Mouse (Mus musculus): ENCODE data around the gene Apoa1. TPM values are rescaled to one million over a fixed set of nuclear protein-coding genes. Genes with fewer than 3 reads are reported as not detected.
A peak's percentile ranks its signal among the peaks of the same experiment; 100 is the strongest.

The Apoa1 gene
- polyA plus RNA-seq, 1 experiment from 2014 or later = 318 TPM

DNA sequence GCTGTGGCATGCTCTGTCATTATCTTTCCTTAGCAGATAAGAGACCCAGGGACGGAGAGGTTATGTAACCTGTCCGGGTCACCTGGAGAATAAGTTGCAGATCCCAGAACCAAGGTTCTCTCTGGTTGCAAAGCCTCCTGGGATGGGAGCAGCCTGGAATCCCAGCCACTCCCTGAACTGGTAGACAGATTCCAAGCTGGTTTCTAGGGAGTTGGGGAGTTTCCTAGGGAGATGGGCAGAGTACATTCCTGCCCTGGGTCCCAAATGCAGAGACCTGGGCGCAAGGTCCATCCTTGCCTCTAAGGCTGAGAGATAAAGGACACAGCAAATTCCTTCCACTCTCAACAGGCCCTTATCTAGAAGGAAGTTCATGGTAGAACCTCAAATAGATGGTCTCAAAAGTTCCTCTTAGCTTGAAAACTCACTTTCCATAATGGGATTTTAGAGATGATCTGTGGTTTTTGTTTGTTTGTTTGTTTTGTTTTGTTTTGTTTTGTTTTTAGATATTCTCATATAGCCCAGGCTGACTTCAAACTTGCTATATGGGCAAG is 1.2 kb upstream of the Apoa1 start:
- H3K27me3 ChIP-seq (ENCODE audit: control insufficient read depth, insufficient read depth, low read length) = no peaks in the 10 kb centered on the region
- no peaks in the 10 kb centered on the region for H3K36me3 ChIP-seq (ENCODE audit: control insufficient read depth, insufficient read depth, low read length)
- ATAC-seq (ENCODE audit: low FRiP score, low TSS enrichment) (no peak), DNase-seq (ENCODE audit: low spot score) (no peak)
- H3K4me1 ChIP-seq (replicated peaks; ENCODE audit: control insufficient read depth, insufficient read depth) = 0 out of 2 replicates have a peak, but pooled peaks cover 2% of the 10 kb centered on the region
- 79% methylated on average over 3 of the region's 3 CpGs for WGBS
- no peaks in the 10 kb centered on the region for H3K9me3 ChIP-seq (ENCODE audit: control insufficient read depth, low read length)
- H3K27ac ChIP-seq (replicated peaks) = no peak overlapping the region
- TF ChIP-seq EP300 (optimal IDR thresholded peaks at IDR 0.05) (no peak), CTCF (IDR thresholded peaks at IDR 0.05; ENCODE audit: low read depth) (no peak)
- no peak overlapping the region for H3K9ac ChIP-seq (ENCODE audit: low read length)
- H3K4me2 ChIP-seq (replicated peaks; ENCODE audit: low read depth) = no peak overlapping the region
- H3K4me3 ChIP-seq (ENCODE audit: low read depth, low read length) = no peak overlapping the region

DNA sequence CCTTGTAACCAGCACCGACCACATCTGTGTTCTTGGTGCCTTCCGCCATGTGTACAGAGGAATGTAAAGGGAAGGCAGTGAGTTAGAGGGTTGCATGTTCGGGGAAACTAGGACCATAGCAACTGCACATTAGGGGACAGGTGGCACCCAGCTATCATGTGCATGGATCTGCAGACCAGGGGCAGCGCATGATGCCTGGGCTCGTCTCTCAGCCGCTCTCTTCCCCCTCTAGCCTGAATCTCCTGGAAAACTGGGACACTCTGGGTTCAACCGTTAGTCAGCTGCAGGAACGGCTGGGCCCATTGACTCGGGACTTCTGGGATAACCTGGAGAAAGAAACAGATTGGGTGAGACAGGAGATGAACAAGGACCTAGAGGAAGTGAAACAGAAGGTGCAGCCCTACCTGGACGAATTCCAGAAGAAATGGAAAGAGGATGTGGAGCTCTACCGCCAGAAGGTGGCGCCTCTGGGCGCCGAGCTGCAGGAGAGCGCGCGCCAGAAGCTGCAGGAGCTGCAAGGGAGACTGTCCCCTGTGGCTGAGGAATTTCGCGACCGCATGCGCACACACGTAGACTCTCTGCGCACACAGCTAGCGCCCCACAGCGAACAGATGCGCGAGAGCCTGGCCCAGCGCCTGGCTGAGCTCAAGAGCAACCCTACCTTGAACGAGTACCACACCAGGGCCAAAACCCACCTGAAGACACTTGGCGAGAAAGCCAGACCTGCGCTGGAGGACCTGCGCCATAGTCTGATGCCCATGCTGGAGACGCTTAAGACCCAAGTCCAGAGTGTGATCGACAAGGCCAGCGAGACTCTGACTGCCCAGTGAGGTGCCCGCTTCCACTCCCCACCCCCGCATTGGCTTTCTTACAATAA is 1.4 kb downstream of the Apoa1 start:
- H3K27me3 ChIP-seq (ENCODE audit: control insufficient read depth, insufficient read depth, low read length) = no peaks in the 10 kb centered on the region
- H3K27ac ChIP-seq (replicated peaks) = no peak overlapping the region
- no peaks in the 10 kb centered on the region for H3K9me3 ChIP-seq (ENCODE audit: control insufficient read depth, low read length)
- peak overlapping the region; percentile 58 for H3K4me2 ChIP-seq (replicated peaks; ENCODE audit: low read depth)
- H3K9ac ChIP-seq (ENCODE audit: low read length) = peak overlapping the region; percentile 38; the same call in 1 of the 2 replicates
- TF ChIP-seq EP300 (optimal IDR thresholded peaks at IDR 0.05) = no peak
- peak; percentile 92 for TF ChIP-seq CTCF (IDR thresholded peaks at IDR 0.05; ENCODE audit: low read depth)
- DNase-seq (ENCODE audit: low spot score) = peak; percentile 91
- H3K36me3 ChIP-seq (ENCODE audit: control insufficient read depth, insufficient read depth, low read length) = no peaks in the 10 kb centered on the region
- peak; percentile 87 for ATAC-seq (ENCODE audit: low FRiP score, low TSS enrichment)
- H3K4me1 ChIP-seq (replicated peaks; ENCODE audit: control insufficient read depth, insufficient read depth) = 0 out of 2 replicates have a peak, but pooled peaks cover 2% of the 10 kb centered on the region
- peak overlapping the region; percentile 26; the same call in 1 of the 2 replicates for H3K4me3 ChIP-seq (ENCODE audit: low read depth, low read length)
- WGBS = 15% methylated on average over 37 of the region's 37 CpGs

- Histone ChIP-seq H3K27ac (replicated peaks) (no peak overlapping the region), H3K9ac (ENCODE audit: low read length) (peak overlapping the region; percentile 38; the same call in 1 of the 2 replicates), H3K4me3 (ENCODE audit: low read depth, low read length) (peak overlapping the region; percentile 26; the same call in 1 of the 2 replicates), H3K36me3 (ENCODE audit: control insufficient read depth, insufficient read depth, low read length) (no peaks in the 10 kb centered on the region), H3K4me2 (replicated peaks; ENCODE audit: low read depth) (peak overlapping the region; percentile 58), H3K27me3 (ENCODE audit: control insufficient read depth, insufficient read depth, low read length) (no peaks in the 10 kb centered on the region), H3K9me3 (ENCODE audit: control insufficient read depth, low read length) (no peaks in the 10 kb centered on the region), H3K4me1 (replicated peaks; ENCODE audit: control insufficient read depth, insufficient read depth) (0 out of 2 replicates have a peak, but pooled peaks cover 2% of the 10 kb centered on the region)
- no peak for ATAC-seq (ENCODE audit: low FRiP score, low TSS enrichment)
- TF ChIP-seq EP300 (optimal IDR thresholded peaks at IDR 0.05) (no peak), CTCF (IDR thresholded peaks at IDR 0.05; ENCODE audit: low read depth) (no peak)
- WGBS = 17% methylated on average over 13 of the region's 13 CpGs
- no peak for DNase-seq (ENCODE audit: low spot score)
Measured at GRCm38 (mm10) chr9:46230450-46230975, 2.1 kb downstream of the Apoa1 start.

- 83% methylated on average over 6 of the region's 6 CpGs for WGBS
- Histone ChIP-seq H3K9ac (ENCODE audit: low read length) (no peak overlapping the region), H3K27me3 (ENCODE audit: control insufficient read depth, insufficient read depth, low read length) (no peaks in the 10 kb centered on the region), H3K4me3 (ENCODE audit: low read depth, low read length) (no peak overlapping the region), H3K27ac (replicated peaks) (no peak overlapping the region), H3K9me3 (ENCODE audit: control insufficient read depth, low read length) (no peaks in the 10 kb centered on the region), H3K4me2 (replicated peaks; ENCODE audit: low read depth) (no peak overlapping the region), H3K4me1 (replicated peaks; ENCODE audit: control insufficient read depth, insufficient read depth) (no peaks in the 10 kb centered on the region), H3K36me3 (ENCODE audit: control insufficient read depth, insufficient read depth, low read length) (no peaks in the 10 kb centered on the region)
- TF ChIP-seq EP300 (optimal IDR thresholded peaks at IDR 0.05) = no peak
- TF ChIP-seq CTCF (IDR thresholded peaks at IDR 0.05; ENCODE audit: low read depth) = no peak
- ATAC-seq (ENCODE audit: low FRiP score, low TSS enrichment) (no peak), DNase-seq (ENCODE audit: low spot score) (no peak)
Measured at GRCm38 (mm10) chr9:46235196-46235595, 6.8 kb downstream of the Apoa1 start.

DNA sequence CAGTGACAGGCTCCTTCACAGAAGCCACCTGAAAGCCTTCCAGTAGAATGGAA is 7.0 kb downstream of the Apoa1 start, which contains the start of gene Apoc3:
Apoc3 (minus strand) TSS at position 41 of the 53 bp plus-strand sequence.
- Histone ChIP-seq H3K4me1 (replicated peaks; ENCODE audit: control insufficient read depth, insufficient read depth) (no peaks in the 10 kb centered on the region), H3K9ac (ENCODE audit: low read length) (no peak within 1 kb of the TSS), H3K4me3 (ENCODE audit: low read depth, low read length) (no peak within 1 kb of the TSS), H3K9me3 (ENCODE audit: control insufficient read depth, low read length) (no peaks in the 10 kb centered on the region), H3K4me2 (replicated peaks; ENCODE audit: low read depth) (no peak within 1 kb of the TSS), H3K36me3 (ENCODE audit: control insufficient read depth, insufficient read depth, low read length) (no peaks in the 10 kb centered on the region), H3K27me3 (ENCODE audit: control insufficient read depth, insufficient read depth, low read length) (no peaks in the 10 kb centered on the region), H3K27ac (replicated peaks) (no peak within 1 kb of the TSS)
- no peak for ATAC-seq (ENCODE audit: low FRiP score, low TSS enrichment)
- TF ChIP-seq CTCF (IDR thresholded peaks at IDR 0.05; ENCODE audit: low read depth) (no peak), EP300 (optimal IDR thresholded peaks at IDR 0.05) (no peak)
- DNase-seq (ENCODE audit: low spot score) = no peak

DNA sequence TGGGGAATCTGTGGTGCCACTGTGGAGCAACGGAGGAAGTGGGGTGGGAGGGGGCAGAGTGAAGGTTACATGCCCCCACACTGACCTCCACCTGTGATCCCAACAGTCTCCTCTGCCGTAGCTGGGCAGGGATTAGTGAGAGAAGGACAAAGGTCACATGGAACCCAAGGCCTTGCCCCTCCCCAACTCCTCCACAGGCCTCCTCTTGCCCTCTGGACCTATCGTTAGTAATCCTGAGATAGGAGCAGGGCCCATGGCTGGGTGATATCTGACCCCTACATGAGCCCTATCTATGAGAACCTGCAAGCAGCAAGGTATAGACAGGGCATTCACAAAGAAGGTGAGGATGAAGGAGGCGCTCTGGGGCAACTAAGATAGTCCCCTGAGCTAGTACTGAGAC is 7.3 kb downstream of the Apoa1 start:
- Histone ChIP-seq H3K4me2 (replicated peaks; ENCODE audit: low read depth) (no peak overlapping the region), H3K27ac (replicated peaks) (no peak overlapping the region), H3K9ac (ENCODE audit: low read length) (no peak overlapping the region)

More for the DNA sequence above, 7.3 kb downstream of the Apoa1 start:
- H3K4me1 ChIP-seq (replicated peaks; ENCODE audit: control insufficient read depth, insufficient read depth) = no peaks in the 10 kb centered on the region; the same call in 1 of the 2 replicates
- ATAC-seq (ENCODE audit: low FRiP score, low TSS enrichment) = no peak
- 52% methylated on average over 4 of the region's 4 CpGs for WGBS
- no peak for DNase-seq (ENCODE audit: low spot score)
- no peak overlapping the region for H3K4me3 ChIP-seq (ENCODE audit: low read depth, low read length)
- no peaks in the 10 kb centered on the region for H3K27me3 ChIP-seq (ENCODE audit: control insufficient read depth, insufficient read depth, low read length)
- TF ChIP-seq CTCF (IDR thresholded peaks at IDR 0.05; ENCODE audit: low read depth) = no peak
- no peaks in the 10 kb centered on the region for H3K9me3 ChIP-seq (ENCODE audit: control insufficient read depth, low read length)
- H3K36me3 ChIP-seq (ENCODE audit: control insufficient read depth, insufficient read depth, low read length) = no peaks in the 10 kb centered on the region

Data from stomach, postnatal 0 days (tissue).